Comparison of ENCODE assay signal across 10 mouse cellular contexts in the genomic region with DNA sequence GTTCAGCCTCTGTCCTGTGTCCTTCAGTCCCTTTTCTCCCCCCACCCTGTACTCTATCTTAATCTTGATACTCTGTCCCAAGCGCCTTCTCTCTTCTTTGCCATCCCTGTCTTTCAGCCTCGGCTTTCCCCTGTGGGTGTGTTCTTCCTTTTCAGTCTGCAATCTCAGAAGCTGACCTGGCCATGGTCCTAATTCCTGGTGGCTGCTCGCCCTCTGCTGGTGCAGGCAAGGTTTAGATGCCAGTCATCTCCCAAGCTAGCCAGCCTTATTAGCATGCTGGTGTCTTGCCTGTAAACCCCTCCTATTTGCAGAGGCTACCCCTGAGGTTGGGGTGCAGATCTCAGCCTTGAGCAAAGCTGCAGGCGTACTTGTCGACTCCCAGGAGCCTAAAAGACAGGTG. TPM values are rescaled to one million over a fixed set of nuclear protein-coding genes. Genes with fewer than 3 reads are reported as not detected.
DNase-seq lines count a peak whose midpoint lies in the region; ATAC-seq and TF ChIP-seq lines count a peak whose summit lies in the region.
"Had no signal": no experiment of that assay in that cellular context is flagged by ENCODE, and none has a peak within 500 bp of the region (broad histone marks: within the 10 kb centered on the region; RNA-seq: fewer than 3 reads in every experiment).

No protein-coding gene starts in this region.

- no peaks in the 10 kb centered on the region for H3K36me3 ChIP-seq in CH12.LX (replicated peaks in 1 of 2; ENCODE audit: control insufficient read depth in 1 of 2, insufficient read depth in 1 of 2, low read length in 1 of 2)
- H3K36me3 ChIP-seq in heart, postnatal 0 days (replicated peaks; ENCODE audit: control insufficient read depth, insufficient read depth, low read length): no peaks in the 10 kb centered on the region
- no peaks in the 10 kb centered on the region for H3K36me3 ChIP-seq in liver, postnatal 0 days (replicated peaks; ENCODE audit: insufficient read depth, low read length)
- H3K36me3 ChIP-seq in neural tube, embryonic 15.5 days: no peaks in the 10 kb centered on the region
- H3K36me3 ChIP-seq: stomach, embryonic 15.5 days had no signal

- peak; percentile 72 for DNase-seq in CH12.LX (ENCODE audit: extremely low read depth)
- peak; percentile 76 for DNase-seq in adrenal gland, postnatal 25 days
- DNase-seq in heart, postnatal 0 days (ENCODE audit: low spot score): peak; percentile 74
- peak; percentile 84 for DNase-seq in kidney, postnatal 14 days
- DNase-seq in liver, postnatal 0 days: peak; percentile 75
- no peak for DNase-seq in thymus, adult 18-20 months

- TF ChIP-seq EP300 in CH12.LX (IDR thresholded peaks at IDR 0.05; ENCODE audit: low read length): no peak
- no peak for TF ChIP-seq EP300 in heart, postnatal 0 days (IDR thresholded peaks at IDR 0.05; ENCODE audit: low read depth)
- no peak for TF ChIP-seq EP300 in liver, postnatal 0 days (IDR thresholded peaks at IDR 0.05; ENCODE audit: low read depth)

- no peak; the same call in 1 of the 2 replicates for ATAC-seq in heart, postnatal 0 days (ENCODE audit: insufficient read depth, low read depth)
- peak; percentile 50; the same call in 1 of the 2 replicates for ATAC-seq in liver, postnatal 0 days
- ATAC-seq in neural tube, embryonic 15.5 days (ENCODE audit: low FRiP score): peak; percentile 70; the same call in 1 of the 2 replicates

- TF ChIP-seq POLR2A in CH12.LX (IDR thresholded peaks at IDR 0.05; ENCODE audit: low read depth, low read length): no peak
- no peak for TF ChIP-seq POLR2A in embryonic fibroblast, embryonic 13.5 days (IDR thresholded peaks at IDR 0.05; ENCODE audit: low read depth, low read length)

- in situ Hi-C loops in CH12.LX (cut with MboI; ENCODE audit: low pct_ligation_motif_present, low pct_unique_long_range_greater_than_20kb, low sequenced_read_pairs): no loop called here

- dilution Hi-C loops in CH12.LX (cut with MboI; ENCODE audit: extremely low pct_ligation_motif_present, extremely low pct_unique_long_range_greater_than_20kb, low sequenced_read_pairs): no loop called here

- H3K79me2 ChIP-seq in CH12.LX (replicated peaks; ENCODE audit: control insufficient read depth, extremely low read depth, insufficient read depth, poor library complexity, severe bottlenecking): no peaks in the 10 kb centered on the region

- H3K9ac ChIP-seq in CH12.LX (ENCODE audit: insufficient read depth, low read depth): no peak overlapping the region
- H3K9ac ChIP-seq in heart, postnatal 0 days (replicated peaks; ENCODE audit: low read depth, low read length): no peak overlapping the region
- H3K9ac ChIP-seq in liver, postnatal 0 days (replicated peaks): no peak overlapping the region
- no peak overlapping the region for H3K9ac ChIP-seq in neural tube, embryonic 15.5 days (replicated peaks)
- H3K9ac ChIP-seq: stomach, embryonic 15.5 days had no signal

- TF ChIP-seq RAD21 in CH12.LX (IDR thresholded peaks at IDR 0.05; ENCODE audit: low read depth, low read length): peak; percentile 96

- H3K9me3 ChIP-seq in CH12.LX (replicated peaks; ENCODE audit: low read length): no peaks in the 10 kb centered on the region
- no peaks in the 10 kb centered on the region for H3K9me3 ChIP-seq in heart, postnatal 0 days (replicated peaks; ENCODE audit: control insufficient read depth, low read length)
- no peaks in the 10 kb centered on the region for H3K9me3 ChIP-seq in liver, postnatal 0 days (ENCODE audit: low read length)
- H3K9me3 ChIP-seq in neural tube, embryonic 15.5 days (replicated peaks): no peaks in the 10 kb centered on the region
- H3K9me3 ChIP-seq: stomach, embryonic 15.5 days had no signal

- TF ChIP-seq CTCF in CH12.LX (conservative IDR thresholded peaks at IDR 0.05 in 1 of 2, IDR thresholded peaks at IDR 0.05 in 1 of 2; ENCODE audit: low read depth in 2 of 2, low read length in 2 of 2): peak; percentile 21 to 97; a peak in 2 of 4 replicates
- TF ChIP-seq CTCF in embryonic fibroblast, embryonic 13.5 days (IDR thresholded peaks at IDR 0.05; ENCODE audit: borderline replicate concordance, insufficient read depth, low read length): peak; percentile 98
- TF ChIP-seq CTCF in heart, postnatal 0 days (IDR thresholded peaks at IDR 0.05; ENCODE audit: low read depth): peak; percentile 96
- peak; percentile 91 for TF ChIP-seq CTCF in liver, postnatal 0 days (IDR thresholded peaks at IDR 0.05; ENCODE audit: low read depth)

- H3K4me2 ChIP-seq in CH12.LX (ENCODE audit: insufficient read depth, low read depth, poor library complexity, severe bottlenecking): no peak overlapping the region
- H3K4me2 ChIP-seq in heart, postnatal 0 days (ENCODE audit: low read depth, low read length): no peak overlapping the region
- no peak overlapping the region for H3K4me2 ChIP-seq in liver, postnatal 0 days (ENCODE audit: low read depth, low read length)
- H3K4me2 ChIP-seq in neural tube, embryonic 15.5 days: no peak overlapping the region
- H3K4me2 ChIP-seq: stomach, embryonic 15.5 days had no signal

- H3K27me3 ChIP-seq in CH12.LX (replicated peaks): peaks cover 65% of the 10 kb centered on the region
- peaks cover 4% of the 10 kb centered on the region; the same call in 1 of the 2 replicates for H3K27me3 ChIP-seq in heart, postnatal 0 days (ENCODE audit: control insufficient read depth, insufficient read depth, low read length)
- 0 out of 2 replicates have a peak, but pooled peaks cover 5% of the 10 kb centered on the region for H3K27me3 ChIP-seq in liver, postnatal 0 days (ENCODE audit: insufficient read depth, low read length)
- H3K27me3 ChIP-seq in neural tube, embryonic 15.5 days (replicated peaks): peaks cover 6% of the 10 kb centered on the region; the same call in 1 of the 2 replicates
- H3K27me3 ChIP-seq: stomach, embryonic 15.5 days had no signal

- no peak overlapping the region for H3K27ac ChIP-seq in CH12.LX (ENCODE audit: insufficient read depth, low read depth)
- H3K27ac ChIP-seq in embryonic fibroblast, embryonic 13.5 days (ENCODE audit: insufficient read depth, low read length): no peak overlapping the region
- H3K27ac ChIP-seq in heart, postnatal 0 days (ENCODE audit: low read depth): no peak overlapping the region
- H3K27ac ChIP-seq in liver, postnatal 0 days (ENCODE audit: low read depth): no peak overlapping the region
- no peak overlapping the region for H3K27ac ChIP-seq in neural tube, embryonic 15.5 days (replicated peaks)
- H3K27ac ChIP-seq: stomach, embryonic 15.5 days had no signal

- no peak overlapping the region for H3K4me3 ChIP-seq in CH12.LX (replicated peaks in 1 of 3; ENCODE audit: low read depth in 2 of 3, low read length in 2 of 3, poor library complexity in 1 of 3)
- H3K4me3 ChIP-seq in embryonic fibroblast, embryonic 13.5 days (ENCODE audit: insufficient read depth, low read length): no peak overlapping the region
- H3K4me3 ChIP-seq in heart, postnatal 0 days (ENCODE audit: low read depth, low read length): no peak overlapping the region
- no peak overlapping the region for H3K4me3 ChIP-seq in liver, postnatal 0 days (ENCODE audit: low read depth, low read length)
- H3K4me3 ChIP-seq in neural tube, embryonic 15.5 days (replicated peaks): no peak overlapping the region
- H3K4me3 ChIP-seq: erythroblast, embryonic 14.5 days; stomach, embryonic 15.5 days had no signal

- 5% methylated on average over 5 of the region's 5 CpGs for WGBS in heart, postnatal 0 days
- 11% methylated on average over 5 of the region's 5 CpGs for WGBS in liver, postnatal 0 days (ENCODE audit: insufficient replicate concordance)
- 12% methylated on average over 5 of the region's 5 CpGs for WGBS in neural tube, embryonic 15.5 days

- H3K4me1 ChIP-seq in CH12.LX (ENCODE audit: control insufficient read depth in 1 of 2, insufficient read depth in 2 of 2): peaks cover 0 to 17% of the 10 kb centered on the region in 2 experiments; a peak in 2 of 4 replicates
- H3K4me1 ChIP-seq in embryonic fibroblast, embryonic 13.5 days (ENCODE audit: control insufficient read depth, insufficient read depth, low read length): peaks cover 3% of the 10 kb centered on the region; the same call in 1 of the 2 replicates
- H3K4me1 ChIP-seq in heart, postnatal 0 days (ENCODE audit: control insufficient read depth, insufficient read depth): peaks cover 7% of the 10 kb centered on the region; the same call in 1 of the 2 replicates
- no peaks in the 10 kb centered on the region for H3K4me1 ChIP-seq in liver, postnatal 0 days (ENCODE audit: insufficient read depth)
- 0 out of 2 replicates have a peak, but pooled peaks cover 4% of the 10 kb centered on the region for H3K4me1 ChIP-seq in neural tube, embryonic 15.5 days
- H3K4me1 ChIP-seq: stomach, embryonic 15.5 days had no signal

RNA-seq across cellular contexts. Expression of gene Ccdc155, which starts 6.3 kb away (rescaled TPM):
- total RNA-seq in CH12.LX (2012; rRNA removed): 0.04 TPM in 1 of 2 replicates, not detected in the other
- not detected in 2 replicates for total RNA-seq in CH12.LX (2014; rRNA removed)
- not detected in 2 replicates for polyA plus RNA-seq in CH12.LX (2012; ENCODE audit: insufficient read length, low read depth)
- 0.12 TPM in 1 of 2 replicates, not detected in the other for total RNA-seq in adrenal gland, postnatal 25 days (2021)
- polyA plus RNA-seq in embryonic fibroblast, embryonic 13.5 days (2011; ENCODE audit: insufficient read length, low read depth, missing spikeins): not detected in 2 replicates
- total RNA-seq in heart, postnatal 0 days (2014; rRNA removed; ENCODE audit: low replicate concordance): not detected in 2 replicates
- polyA plus RNA-seq in heart, postnatal 0 days (2015; fragmentation: Nextera tagmentation; extraction: Ambion mirVana): 0.14 and 0.25 TPM in 2 replicates
- polyA plus RNA-seq in liver, postnatal 0 days (2015; fragmentation: Nextera tagmentation; extraction: Ambion mirVana): 0.06 TPM in 1 of 2 replicates, not detected in the other
- polyA plus RNA-seq in neural tube, embryonic 15.5 days (2015; fragmentation: Nextera tagmentation; extraction: Ambion mirVana): 0.36 and 0.60 TPM in 2 replicates

RNA-seq across cellular contexts. Expression of gene Dkkl1, which starts 13.5 kb away (rescaled TPM):
- total RNA-seq in CH12.LX (2012; rRNA removed): 1.3 and 1.6 TPM in 2 replicates
- 0.22 and 0.24 TPM in 2 replicates for total RNA-seq in CH12.LX (2014; rRNA removed)
- 0.44 and 0.60 TPM in 2 replicates for polyA plus RNA-seq in CH12.LX (2012; ENCODE audit: insufficient read length, low read depth)
- not detected in 2 replicates for total RNA-seq in adrenal gland, postnatal 25 days (2021)
- not detected in 2 replicates for polyA plus RNA-seq in embryonic fibroblast, embryonic 13.5 days (2011; ENCODE audit: insufficient read length, low read depth, missing spikeins)
- total RNA-seq in heart, postnatal 0 days (2014; rRNA removed; ENCODE audit: low replicate concordance): not detected in 2 replicates
- 0.27 TPM in 1 of 2 replicates, not detected in the other for polyA plus RNA-seq in heart, postnatal 0 days (2015; fragmentation: Nextera tagmentation; extraction: Ambion mirVana)
- 0.95 and 1.5 TPM in 2 replicates for polyA plus RNA-seq in liver, postnatal 0 days (2015; fragmentation: Nextera tagmentation; extraction: Ambion mirVana)
- polyA plus RNA-seq in neural tube, embryonic 15.5 days (2015; fragmentation: Nextera tagmentation; extraction: Ambion mirVana): 15.6 and 17.7 TPM in 2 replicates

RNA-seq across cellular contexts. Expression of gene Tead2, which starts 17.1 kb away (rescaled TPM):
- 0.38 and 0.71 TPM in 2 replicates for total RNA-seq in CH12.LX (2012; rRNA removed)
- total RNA-seq in CH12.LX (2014; rRNA removed): 0.31 and 0.84 TPM in 2 replicates
- 2.5 and 3.0 TPM in 2 replicates for polyA plus RNA-seq in CH12.LX (2012; ENCODE audit: insufficient read length, low read depth)
- 15.0 and 15.3 TPM in 2 replicates for total RNA-seq in adrenal gland, postnatal 25 days (2021)
- polyA plus RNA-seq in embryonic fibroblast, embryonic 13.5 days (2011; ENCODE audit: insufficient read length, low read depth, missing spikeins): 79.9 and 94.3 TPM in 2 replicates
- 50.6 and 72.2 TPM in 2 replicates for total RNA-seq in heart, postnatal 0 days (2014; rRNA removed; ENCODE audit: low replicate concordance)
- 41.1 and 42.8 TPM in 2 replicates for polyA plus RNA-seq in heart, postnatal 0 days (2015; fragmentation: Nextera tagmentation; extraction: Ambion mirVana)
- 15.5 and 20.2 TPM in 2 replicates for polyA plus RNA-seq in liver, postnatal 0 days (2015; fragmentation: Nextera tagmentation; extraction: Ambion mirVana)
- 28.9 and 44.5 TPM in 2 replicates for polyA plus RNA-seq in neural tube, embryonic 15.5 days (2015; fragmentation: Nextera tagmentation; extraction: Ambion mirVana)

RNA-seq across cellular contexts. Expression of gene Pth2, which starts 17.6 kb away (rescaled TPM):
- not detected in 2 replicates for total RNA-seq in CH12.LX (2012; rRNA removed)
- total RNA-seq in CH12.LX (2014; rRNA removed): not detected in 2 replicates
- polyA plus RNA-seq in CH12.LX (2012; ENCODE audit: insufficient read length, low read depth): not detected in 2 replicates
- not detected in 2 replicates for total RNA-seq in adrenal gland, postnatal 25 days (2021)
- polyA plus RNA-seq in embryonic fibroblast, embryonic 13.5 days (2011; ENCODE audit: insufficient read length, low read depth, missing spikeins): not detected in 2 replicates
- not detected in 2 replicates for total RNA-seq in heart, postnatal 0 days (2014; rRNA removed; ENCODE audit: low replicate concordance)
- not detected in 2 replicates for polyA plus RNA-seq in heart, postnatal 0 days (2015; fragmentation: Nextera tagmentation; extraction: Ambion mirVana)
- not detected in 2 replicates for polyA plus RNA-seq in liver, postnatal 0 days (2015; fragmentation: Nextera tagmentation; extraction: Ambion mirVana)
- polyA plus RNA-seq in neural tube, embryonic 15.5 days (2015; fragmentation: Nextera tagmentation; extraction: Ambion mirVana): not detected in 2 replicates
- polyA plus RNA-seq: erythroblast, embryonic 14.5 days; stomach, embryonic 15.5 days had no signal

RNA-seq across cellular contexts. Expression of gene Gfy, which starts 19.1 kb away (rescaled TPM):
- total RNA-seq in CH12.LX (2012; rRNA removed) (not detected in 2 replicates), CH12.LX (2014; rRNA removed) (not detected in 2 replicates)
- not detected in 2 replicates for polyA plus RNA-seq in CH12.LX (2012; ENCODE audit: insufficient read length, low read depth)
- not detected in 2 replicates for total RNA-seq in adrenal gland, postnatal 25 days (2021)
- not detected in 2 replicates for polyA plus RNA-seq in embryonic fibroblast, embryonic 13.5 days (2011; ENCODE audit: insufficient read length, low read depth, missing spikeins)
- total RNA-seq in heart, postnatal 0 days (2014; rRNA removed; ENCODE audit: low replicate concordance): not detected in 2 replicates
- not detected in 2 replicates for polyA plus RNA-seq in heart, postnatal 0 days (2015; fragmentation: Nextera tagmentation; extraction: Ambion mirVana)
- polyA plus RNA-seq in liver, postnatal 0 days (2015; fragmentation: Nextera tagmentation; extraction: Ambion mirVana): not detected in 2 replicates
- polyA plus RNA-seq in neural tube, embryonic 15.5 days (2015; fragmentation: Nextera tagmentation; extraction: Ambion mirVana): not detected in 2 replicates
- polyA plus RNA-seq: erythroblast, embryonic 14.5 days; stomach, embryonic 15.5 days had no signal

Comparison
In these comparisons a context has a peak if more than half of its experiments do, and no peak if none do; other contexts are left out.
1. DNase-seq: peak in CH12.LX (single experiment), adrenal gland, postnatal 25 days (single experiment), heart, postnatal 0 days (single experiment), kidney, postnatal 14 days (single experiment) and liver, postnatal 0 days (single experiment); none in thymus, adult 18-20 months (0 of 2).
2. Peak in every context shown above with its lines, with median percentiles within 50 percentile points of each other: CTCF ChIP-seq.